25 mouse cellular contexts compared by ENCODE assay signal in genomic region chr4:53447773-53448172, GRCm38 (mm10). TPM values are rescaled to one million over a fixed set of nuclear protein-coding genes. Genes with fewer than 3 reads are reported as not detected.
DNase-seq lines count a peak whose midpoint lies in the region; TF ChIP-seq lines count a peak whose summit lies in the region.
"Had no signal": no experiment of that assay in that cellular context is flagged by ENCODE, and none has a peak within 500 bp of the region (broad histone marks: within the 10 kb centered on the region; RNA-seq: fewer than 3 reads in every experiment).

No protein-coding gene starts in this region.

- no peak overlapping the region for H3K4me3 ChIP-seq in gastrocnemius, adult 2 months
- no peak overlapping the region for H3K4me3 ChIP-seq in heart, embryonic 10.5 days
- H3K4me3 ChIP-seq: embryonic facial prominence, embryonic 13.5 days; embryonic facial prominence, embryonic 15.5 days; erythroblast, embryonic 14.5 days; forebrain, embryonic 10.5 days; forebrain, embryonic 12.5 days had no signal

- DNase-seq in gastrocnemius, adult 2 months, result no peak
- no peak for DNase-seq in gastrocnemius, postnatal 14 days
- DNase-seq in heart, embryonic 10.5 days (ENCODE audit: low spot score), result peak; percentile 51
- DNase-seq in heart, postnatal 10 days, result no peak
- peak; percentile 47 for DNase-seq in layer of hippocampus, adult 9-11 months
- no peak for DNase-seq in layer of hippocampus, adult 11-12 months (ENCODE audit: low spot score)
- DNase-seq: adrenal gland, adult 8-10 months; adrenal gland, postnatal 14 days; adrenal gland, postnatal 36 days; B cell, adult 2 months; cerebellum, adult 11 months; cerebellum, adult 18-20 months; cerebellum, adult 8-10 months; cerebellum, adult 9-11 months; cerebellum, postnatal 14 days; cerebellum, postnatal 36 days; embryo, embryonic 11 days had no signal

- H3K27me3 ChIP-seq in heart, embryonic 10.5 days (ENCODE audit: insufficient read depth, poor library complexity, severe bottlenecking), result no peaks in the 10 kb centered on the region
- H3K27me3 ChIP-seq: CH12.LX; embryonic facial prominence, embryonic 13.5 days; embryonic facial prominence, embryonic 15.5 days; forebrain, embryonic 12.5 days; Patski had no signal

- H3K36me3 ChIP-seq in heart, embryonic 10.5 days, result no peaks in the 10 kb centered on the region; the same call in 1 of the 2 replicates
- H3K36me3 ChIP-seq: embryonic facial prominence, embryonic 13.5 days; embryonic facial prominence, embryonic 15.5 days; forebrain, embryonic 10.5 days; forebrain, embryonic 12.5 days had no signal

- WGBS in heart, embryonic 10.5 days, result 96% methylated on average over 4 of the region's 4 CpGs

- peak overlapping the region; percentile 8; the same call in 1 of the 2 replicates for H3K27ac ChIP-seq in gastrocnemius, adult 2 months
- no peak overlapping the region for H3K27ac ChIP-seq in heart, embryonic 10.5 days
- H3K27ac ChIP-seq: embryonic facial prominence, embryonic 13.5 days; embryonic facial prominence, embryonic 15.5 days; forebrain, embryonic 10.5 days; forebrain, embryonic 12.5 days had no signal

- H3K4me1 ChIP-seq in heart, embryonic 10.5 days, result peaks cover 31% of the 10 kb centered on the region
- H3K4me1 ChIP-seq: forebrain, embryonic 12.5 days had no signal

- no peaks in the 10 kb centered on the region for H3K9me3 ChIP-seq in heart, embryonic 10.5 days
- H3K9me3 ChIP-seq: embryonic facial prominence, embryonic 13.5 days; embryonic facial prominence, embryonic 15.5 days; forebrain, embryonic 10.5 days; forebrain, embryonic 12.5 days; G1E had no signal

- intact Hi-C loops in gastrocnemius, adult 2 months (cut with DNase I), result loop anchor here (10.0 kb wide), 1 partner anchor 333 kb away; no protein-coding TSS in a partner anchor
- intact Hi-C loops in gastrocnemius, postnatal 14 days (cut with DNase I; ENCODE audit: low total_unique reads), result no loop called here
- intact Hi-C loops in heart, postnatal 10 days (cut with DNase I), result no loop called here

- no peak for TF ChIP-seq CTCF in gastrocnemius, adult 2 months (IDR thresholded peaks at IDR 0.05)

RNA-seq across cellular contexts. Expression of gene Slc44a1, which starts 7.6 kb away (rescaled TPM):
- 10 to 100 TPM; 15.8 to 17.7 TPM for total RNA-seq in gastrocnemius, adult 2 months (2021)
- 10 to 100 TPM; 26.6 to 30.3 TPM for total RNA-seq in gastrocnemius, postnatal 14 days (2021)
- polyA plus RNA-seq in heart, embryonic 10.5 days (2016; fragmentation: Nextera tagmentation; extraction: Ambion mirVana), result 15.9 and 16.3 TPM in 2 replicates
- 10 to 100 TPM; 51.4 to 53.0 TPM for total RNA-seq in heart, postnatal 10 days (2021)

Comparison
In these comparisons a context has a peak if more than half of its experiments do, and no peak if none do; other contexts are left out.
1. DNase-seq: peak in heart, embryonic 10.5 days (single experiment) and layer of hippocampus, adult 9-11 months (single experiment); none in gastrocnemius, adult 2 months (single experiment), gastrocnemius, postnatal 14 days (single experiment), heart, postnatal 10 days (0 of 2) and layer of hippocampus, adult 11-12 months (single experiment).